Mouse (Mus musculus) G1E (cell line): ENCODE results near the gene Hsp90aa1.

Experiments
- CTCF ChIP-seq: IDR thresholded peaks from 2 replicates; pipeline ENCODE4 v1.5.1; 2012; ENCODE audit warnings: low read depth, low read length, inconsistent platforms, mixed read lengths
- GATA1 ChIP-seq: IDR thresholded peaks from 2 replicates; pipeline ENCODE4 v1.6.1; 2012; ENCODE audit warnings: borderline replicate concordance, low read length, inconsistent platforms, mixed read lengths
- POLR2AphosphoS5 ChIP-seq: IDR thresholded peaks from 2 replicates; pipeline ENCODE4 v1.6.1; 2012; ENCODE audit warnings: low read depth, low read length, inconsistent platforms; ENCODE audit not compliant: insufficient replicate concordance
- TAL1 ChIP-seq: conservative IDR thresholded peaks from 2 replicates; pipeline ENCODE4 v1.6.1; 2012; ENCODE audit warnings: low read depth, low read length, inconsistent platforms, mixed read lengths

DNA sequence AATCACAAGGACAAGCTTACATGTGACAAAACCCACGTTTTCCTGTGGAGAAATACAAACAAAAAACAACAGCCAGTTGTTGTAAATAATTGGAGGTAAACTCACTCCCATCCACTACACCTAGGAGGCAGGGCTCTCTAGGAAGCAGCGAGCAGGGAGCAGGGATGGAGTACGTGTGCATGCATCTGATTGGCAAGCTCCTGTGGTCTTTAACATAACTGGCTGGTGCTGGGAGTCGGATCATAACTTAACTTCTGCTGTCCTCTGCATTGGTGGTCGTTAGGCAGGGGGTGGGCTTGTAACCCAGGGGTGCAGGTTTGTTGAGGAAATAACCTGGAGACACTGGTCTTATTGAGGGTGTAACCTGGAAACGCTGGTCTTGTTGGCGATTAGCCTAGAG lies 1.2 kb upstream of the Hsp90aa1 start:
- TF ChIP-seq GATA1 (no peak), CTCF (no peak), POLR2AphosphoS5 (no peak), TAL1 (no peak)
